Mouse (Mus musculus) liver, postnatal 0 days (tissue): ENCODE data around the gene Inpp5e. TPM values are rescaled to one million over a fixed set of nuclear protein-coding genes. Genes with fewer than 3 reads are reported as not detected.

ENCODE experiments used
- ATAC-seq: fragments of 200-750 bp; cut with Nextera tagmentation; 2 replicates; pipeline ENCODE4 v1.8.0; 2017; ENCODE audit warnings: mild to moderate bottlenecking, moderate library complexity
- DNase-seq: peaks from one replicate; pipeline ENCODE4 v3.0.0-alpha.2; 2016
- H3K27ac ChIP-seq: fragments of 300-500 bp; sonication (generic); 2 replicates; pipeline ENCODE4 v1.5.1; 2014; ENCODE audit warnings: antibody characterized with exemption, moderate library complexity, mild to moderate bottlenecking, low read depth
- H3K27me3 ChIP-seq: fragments of 300-500 bp; sonication (generic); 2 replicates; pipeline ENCODE4 v1.6.1; 2014; ENCODE audit warnings: low read length, control low read depth, mixed read lengths; ENCODE audit not compliant: insufficient read depth
- H3K36me3 ChIP-seq: fragments of 300-500 bp; sonication (generic); replicated peaks from 2 replicates; pipeline ENCODE4 v1.6.1; 2014; ENCODE audit warnings: mild to moderate bottlenecking, control low read depth, low read length, moderate library complexity, mixed read lengths; ENCODE audit not compliant: insufficient read depth
- H3K4me1 ChIP-seq: fragments of 300-500 bp; sonication (generic); 2 replicates; pipeline ENCODE4 v1.6.1; 2014; ENCODE audit warnings: antibody characterized with exemption, mild to moderate bottlenecking, control low read depth; ENCODE audit not compliant: insufficient read depth
- H3K4me2 ChIP-seq: fragments of 300-500 bp; sonication (generic); 2 replicates; pipeline ENCODE4 v1.6.1; 2014; ENCODE audit warnings: low read depth, mild to moderate bottlenecking, low read length, moderate library complexity, mixed read lengths
- H3K4me3 ChIP-seq: fragments of 300-500 bp; sonication (generic); 2 replicates; pipeline ENCODE4 v1.5.1; 2014; ENCODE audit warnings: low read depth, low read length
- H3K9ac ChIP-seq: fragments of 300-500 bp; sonication (generic); replicated peaks from 2 replicates; pipeline ENCODE4 v1.6.1; 2014; ENCODE audit warnings: mild to moderate bottlenecking, moderate library complexity
- H3K9me3 ChIP-seq: fragments of 300-500 bp; sonication (generic); 2 replicates; pipeline ENCODE4 v1.6.1; 2016; ENCODE audit warnings: mild to moderate bottlenecking, control low read depth, low read length, mixed read lengths
- CTCF ChIP-seq: sonication (generic); IDR thresholded peaks from 2 replicates; pipeline ENCODE4 v1.5.1; 2016; ENCODE audit warnings: antibody characterized with exemption, low read depth
- EP300 ChIP-seq: IDR thresholded peaks from 2 replicates; pipeline ENCODE4 v1.6.1; 2016; ENCODE audit warnings: antibody characterized with exemption, low read depth, mild to moderate bottlenecking
- WGBS: fragments of 180-500 bp; shearing (Covaris S2); extraction: QIAGEN DNeasy Blood & Tissue Kit; methylation state at CpG from one replicate; pipeline ENCODE4 v1.1.7; 2014; ENCODE audit not compliant: insufficient replicate concordance; 5-methylcytosine and 5-hydroxymethylcytosine counted together
- polyA plus RNA-seq: library from polyadenylated mRNA; unstranded; fragments of >200 nt; fragmentation: Nextera tagmentation; extraction: Ambion mirVana; gene quantifications from 2 replicates; pipeline ENCODE4 v1.2.1, GENCODE M21; 2015

The Inpp5e gene
- polyA plus RNA-seq, 1 experiment from 2014 or later, result 3.4 TPM

- H3K9ac ChIP-seq, result peak overlapping the region; percentile 70
- no peaks in the 10 kb centered on the region for H3K9me3 ChIP-seq
- peak overlapping the region; percentile 97 for H3K27ac ChIP-seq
- DNase-seq, result peak; percentile 91
- ATAC-seq, result peak; percentile 82
- WGBS, result under 1% methylated on average over 39 of the region's 44 CpGs
- H3K36me3 ChIP-seq, result peaks cover 11% of the 10 kb centered on the region
- H3K4me3 ChIP-seq, result peak overlapping the region; percentile 86
- peak; percentile 39 for TF ChIP-seq CTCF
- no peak for TF ChIP-seq EP300
- H3K4me2 ChIP-seq, result peak overlapping the region; percentile 98
- H3K4me1 ChIP-seq, result peaks cover 24% of the 10 kb centered on the region
- no peaks in the 10 kb centered on the region for H3K27me3 ChIP-seq
These were observed 36.9 kb upstream of the Inpp5e start for GRCm38 (mm10) chr2:26445666-26446445.

DNA sequence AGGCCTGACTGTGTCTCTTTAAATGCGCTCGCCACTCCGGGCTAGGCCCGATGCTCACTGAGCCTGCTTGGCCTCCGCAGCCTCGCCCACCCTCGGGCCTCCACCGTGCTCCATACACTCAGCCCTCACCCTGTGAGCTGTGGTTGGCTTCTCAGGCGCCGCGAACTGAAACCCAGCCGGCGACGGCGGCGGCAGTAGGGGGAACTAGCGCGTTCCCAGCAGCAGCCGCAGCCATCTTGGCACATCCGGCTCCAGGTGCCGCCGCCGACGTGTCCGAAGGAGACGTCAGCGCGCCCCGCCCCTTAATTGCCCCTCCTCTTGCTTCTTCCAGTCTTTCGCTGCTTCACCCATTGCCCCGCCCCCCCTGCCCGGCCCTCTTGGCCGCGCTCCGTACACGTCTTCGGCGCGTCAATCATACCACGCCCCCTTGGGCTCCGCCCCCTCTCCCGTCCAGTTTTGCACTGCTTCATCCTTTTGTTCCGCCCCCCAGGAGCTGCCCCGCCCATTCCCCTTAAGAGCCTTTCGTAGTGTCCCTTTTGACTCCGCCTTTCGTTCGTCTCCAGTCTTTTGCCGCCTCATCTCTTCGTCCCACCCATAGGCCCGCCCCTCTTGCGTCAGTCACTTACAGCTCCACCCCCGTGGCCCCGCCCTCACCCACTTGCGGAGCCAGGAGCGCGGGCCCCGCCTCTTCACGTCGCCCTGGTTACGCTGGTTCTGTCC is 36.1 kb upstream of the Inpp5e start, which contains the start of gene Sec16a:
Gene Sec16a (minus strand): TSS at position 271 of the 720 bp plus-strand sequence.
- H3K27ac ChIP-seq, result peak within 1 kb of the TSS; percentile 97
- DNase-seq, result peak; percentile 100
- peak within 1 kb of the TSS; percentile 91 for H3K9ac ChIP-seq
- peaks cover 18% of the 10 kb centered on the region for H3K36me3 ChIP-seq
- H3K27me3 ChIP-seq, result no peaks in the 10 kb centered on the region
- peak within 1 kb of the TSS; percentile 98 for H3K4me2 ChIP-seq
- no peaks in the 10 kb centered on the region for H3K9me3 ChIP-seq
- H3K4me3 ChIP-seq, result peak within 1 kb of the TSS; percentile 86
- peaks cover 24% of the 10 kb centered on the region for H3K4me1 ChIP-seq
- peak; percentile 87 for ATAC-seq
- WGBS, result 0% methylated on average over 58 of the region's 61 CpGs
- TF ChIP-seq EP300, result no peak
- no peak; the same call in 1 of the 2 replicates for TF ChIP-seq CTCF

DNA sequence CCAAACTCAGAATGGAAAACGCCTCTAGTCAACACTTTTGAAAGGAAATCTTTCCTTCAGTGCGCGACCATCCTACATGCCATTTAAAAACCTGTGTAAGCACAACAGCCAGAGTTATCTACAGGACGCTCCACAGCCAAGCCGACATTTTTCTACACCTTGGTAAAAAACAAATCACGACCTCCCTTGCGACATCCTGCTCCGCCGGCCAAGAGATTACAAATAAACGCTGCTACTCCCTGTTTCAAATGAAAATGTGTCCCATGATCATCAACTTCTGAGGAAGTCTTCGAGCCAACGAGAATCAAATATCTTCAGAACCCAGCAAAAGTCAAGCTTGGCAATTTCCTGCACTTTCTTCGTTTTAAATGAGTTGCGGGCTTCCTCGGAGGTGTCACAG is 35.4 kb upstream of the Inpp5e start:
- DNase-seq, result peak; percentile 51
- Histone ChIP-seq H3K9me3 (no peaks in the 10 kb centered on the region), H3K4me3 (peak overlapping the region; percentile 86), H3K36me3 (peaks cover 25% of the 10 kb centered on the region), H3K27ac (peak overlapping the region; percentile 94), H3K4me1 (peaks cover 24% of the 10 kb centered on the region), H3K27me3 (no peaks in the 10 kb centered on the region), H3K4me2 (peak overlapping the region; percentile 80), H3K9ac (peak overlapping the region; percentile 91)
- ATAC-seq, result no peak
- no peak for TF ChIP-seq EP300
- TF ChIP-seq CTCF, result no peak
- WGBS, result 1% methylated on average over 15 of the region's 15 CpGs

- DNase-seq (no peak), ATAC-seq (no peak)
- peak overlapping the region; percentile 94 for H3K27ac ChIP-seq
- 13% methylated on average over 3 of the region's 3 CpGs for WGBS
- H3K9me3 ChIP-seq, result no peaks in the 10 kb centered on the region
- H3K9ac ChIP-seq, result peak overlapping the region; percentile 91
- H3K27me3 ChIP-seq, result no peaks in the 10 kb centered on the region
- H3K4me2 ChIP-seq, result peak overlapping the region; percentile 80
- H3K36me3 ChIP-seq, result peaks cover 30% of the 10 kb centered on the region
- peaks cover 24% of the 10 kb centered on the region for H3K4me1 ChIP-seq
- H3K4me3 ChIP-seq, result peak overlapping the region; percentile 86
- no peak for TF ChIP-seq EP300
- no peak for TF ChIP-seq CTCF
These were observed 34.9 kb upstream of the Inpp5e start for GRCm38 (mm10) chr2:26443876-26444275.

DNA sequence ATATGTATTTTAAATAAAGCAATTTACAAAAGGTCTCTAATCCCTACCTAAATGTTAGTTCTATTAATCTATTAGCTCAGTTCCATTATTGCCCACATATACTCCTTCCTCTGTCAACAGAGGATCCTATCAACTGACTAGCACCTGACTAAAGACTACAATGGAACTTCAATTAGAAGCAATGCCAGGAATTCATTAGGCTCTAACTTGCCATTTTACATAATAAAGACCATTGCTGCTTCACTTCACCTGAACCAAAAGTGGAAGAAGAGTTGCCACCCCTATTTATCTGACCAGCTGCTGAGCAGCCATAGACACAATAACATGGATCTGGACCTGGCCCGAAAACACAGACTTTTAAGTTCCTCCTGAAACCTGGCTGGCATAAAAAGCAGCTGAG is 33.8 kb upstream of the Inpp5e start:
- Histone ChIP-seq H3K4me1 (peaks cover 24% of the 10 kb centered on the region), H3K36me3 (peaks cover 41% of the 10 kb centered on the region), H3K4me3 (no peak overlapping the region; the same call in 1 of the 2 replicates), H3K9me3 (no peaks in the 10 kb centered on the region), H3K27ac (no peak overlapping the region), H3K9ac (peak overlapping the region; percentile 27; the same call in 1 of the 2 replicates), H3K4me2 (peak overlapping the region; percentile 80), H3K27me3 (no peaks in the 10 kb centered on the region)
- 82% methylated on average over 1 of the region's 1 CpGs for WGBS
- no peak for DNase-seq
- TF ChIP-seq EP300, result no peak
- no peak for TF ChIP-seq CTCF
- no peak for ATAC-seq

DNA sequence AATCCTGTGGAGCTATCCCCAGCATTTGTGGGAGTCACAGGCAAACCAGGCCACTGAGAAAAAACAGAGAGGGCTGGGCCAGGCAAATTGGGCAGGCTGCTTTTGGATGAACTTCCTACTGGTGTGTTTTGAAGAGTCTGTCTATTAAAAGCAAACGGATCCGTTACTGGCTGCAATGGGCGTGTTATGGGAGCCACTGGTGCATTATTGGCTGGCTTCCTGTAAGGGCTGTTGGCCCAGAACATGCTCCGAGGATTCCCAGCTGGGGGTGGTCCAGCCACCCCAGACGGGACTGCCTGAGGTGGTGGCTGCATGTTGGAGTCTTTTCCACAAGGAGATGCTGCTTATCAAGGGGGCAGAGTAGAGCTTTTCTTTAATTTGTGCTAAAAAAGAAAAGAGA is 32.7 kb upstream of the Inpp5e start:
- Histone ChIP-seq H3K9me3 (no peaks in the 10 kb centered on the region), H3K4me3 (no peak overlapping the region), H3K9ac (no peak overlapping the region), H3K4me1 (peaks cover 21% of the 10 kb centered on the region), H3K4me2 (no peak overlapping the region), H3K36me3 (peaks cover 46% of the 10 kb centered on the region), H3K27me3 (no peaks in the 10 kb centered on the region), H3K27ac (no peak overlapping the region)
- TF ChIP-seq CTCF, result no peak
- TF ChIP-seq EP300, result no peak
- DNase-seq (no peak), ATAC-seq (no peak)
- WGBS, result 68% methylated on average over 5 of the region's 5 CpGs
